Mouse (Mus musculus) hindbrain, embryonic 16.5 days (tissue): Measurements from ENCODE around the gene Gmeb2. TPM values are rescaled to one million over a fixed set of nuclear protein-coding genes. Genes with fewer than 3 reads are reported as not detected.

Experiments
- ATAC-seq: fragments of 200-750 bp; cut with Nextera tagmentation; 2 replicates; pipeline ENCODE4 v1.8.0; 2017; ENCODE audit warnings: moderate TSS enrichment, moderate library complexity
- H3K27ac ChIP-seq: fragments of 300-500 bp; sonication (generic); 2 replicates; pipeline ENCODE4 v1.5.1; 2014; ENCODE audit warnings: low read depth, mild to moderate bottlenecking, control low read depth, low read length, moderate library complexity
- H3K27me3 ChIP-seq: fragments of 300-500 bp; sonication (generic); replicated peaks from 2 replicates; pipeline ENCODE4 v1.6.1; 2014; ENCODE audit warnings: low read length; ENCODE audit not compliant: control insufficient read depth, insufficient read depth
- H3K36me3 ChIP-seq: fragments of 300-500 bp; sonication (generic); 2 replicates; pipeline ENCODE4 v1.6.1; 2014; ENCODE audit warnings: mild to moderate bottlenecking, low read length, moderate library complexity, mixed read lengths; ENCODE audit not compliant: control insufficient read depth, insufficient read depth
- H3K4me1 ChIP-seq: fragments of 300-500 bp; sonication (generic); 2 replicates; pipeline ENCODE4 v1.6.1; 2014; ENCODE audit warnings: low read depth, low read length; ENCODE audit not compliant: control insufficient read depth, insufficient read depth
- H3K4me2 ChIP-seq: fragments of 300-500 bp; sonication (generic); 2 replicates; pipeline ENCODE4 v1.6.1; 2014; ENCODE audit warnings: mild to moderate bottlenecking, low read length, control low read depth, moderate library complexity
- H3K4me3 ChIP-seq: fragments of 300-500 bp; sonication (generic); 2 replicates; pipeline ENCODE4 v1.5.1; 2014; ENCODE audit warnings: mild to moderate bottlenecking, low read length, control low read depth, moderate library complexity
- H3K9ac ChIP-seq: fragments of 300-500 bp; sonication (generic); 2 replicates; pipeline ENCODE4 v1.6.1; 2014; ENCODE audit warnings: low read depth, mild to moderate bottlenecking, control low read depth, low read length, moderate library complexity
- H3K9me3 ChIP-seq: fragments of 300-500 bp; sonication (generic); 2 replicates; pipeline ENCODE4 v1.6.1; 2014; ENCODE audit warnings: mild to moderate bottlenecking, low read length, moderate library complexity; ENCODE audit not compliant: control insufficient read depth
- WGBS: fragments of 180-500 bp; shearing (Covaris S2); extraction: QIAGEN DNeasy Blood & Tissue Kit; methylation state at CpG from one replicate; pipeline ENCODE4 v1.1.7; 2014; 5-methylcytosine and 5-hydroxymethylcytosine counted together
- polyA plus RNA-seq: library from polyadenylated mRNA; unstranded; fragments of >200 nt; fragmentation: Nextera tagmentation; extraction: Ambion mirVana; gene quantifications from 2 replicates; pipeline ENCODE4 v1.2.1, GENCODE M21; 2015

Gmeb2 gene
- polyA plus RNA-seq, 1 experiment from 2014 or later, result 13.0 TPM

- no peak overlapping the region for H3K27ac ChIP-seq
- ATAC-seq, result no peak
- no peak overlapping the region; the same call in 1 of the 2 replicates for H3K4me3 ChIP-seq
- H3K9ac ChIP-seq, result no peak overlapping the region
- no peaks in the 10 kb centered on the region for H3K9me3 ChIP-seq
- no peaks in the 10 kb centered on the region for H3K27me3 ChIP-seq
- no peaks in the 10 kb centered on the region for H3K36me3 ChIP-seq
- H3K4me2 ChIP-seq, result peak overlapping the region; percentile 69
- peaks cover 8% of the 10 kb centered on the region for H3K4me1 ChIP-seq
- WGBS, result 46% methylated on average over 2 of the region's 2 CpGs
Observed at GRCm38 (mm10) chr2:181220361-181220760, 67.5 kb downstream of the Gmeb2 start.

DNA sequence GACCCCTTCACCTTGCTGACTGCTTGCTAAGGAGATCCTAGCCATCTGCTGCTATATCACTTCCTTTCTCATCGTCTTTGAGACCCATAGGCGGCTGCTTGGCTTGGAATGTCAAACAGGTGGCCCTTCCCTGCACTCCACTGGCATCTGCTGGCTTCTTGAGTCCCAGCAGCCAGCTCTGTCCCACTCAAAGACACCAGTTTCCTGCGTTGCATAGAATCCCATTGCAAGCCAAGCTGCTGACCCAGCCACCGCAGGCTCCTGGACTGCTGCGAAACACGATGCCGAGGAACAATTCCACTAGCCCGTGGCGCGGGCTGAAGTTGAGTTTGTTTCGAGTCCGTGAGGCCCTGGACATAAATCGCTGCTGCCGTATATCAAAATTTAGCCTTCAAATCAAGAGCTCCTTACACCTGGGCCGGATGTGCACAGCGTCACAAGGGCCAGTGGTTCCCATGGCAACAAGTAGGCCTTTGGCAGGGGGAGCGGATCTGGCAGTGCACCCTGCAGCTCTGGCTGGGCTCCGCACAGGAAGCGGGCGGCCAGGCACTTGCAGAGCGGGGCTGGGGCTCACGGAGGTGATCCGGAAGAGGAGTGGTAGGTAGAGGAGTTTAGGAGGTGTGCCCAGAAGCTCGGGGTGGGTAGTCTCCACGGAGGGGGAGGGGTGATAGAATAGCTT lies 68.2 kb downstream of the Gmeb2 start, which contains the start of gene Fndc11:
Gene Fndc11 (plus strand): TSS at position 476 of the 679 bp plus-strand sequence.
- Histone ChIP-seq H3K4me1 (peaks cover 8% of the 10 kb centered on the region), H3K9me3 (no peaks in the 10 kb centered on the region), H3K27ac (0 out of 2 replicates have a peak within 1 kb of the TSS, but pooled peaks have one; percentile 20), H3K4me3 (peak within 1 kb of the TSS; percentile 34), H3K27me3 (no peaks in the 10 kb centered on the region), H3K4me2 (peak within 1 kb of the TSS; percentile 69), H3K36me3 (no peaks in the 10 kb centered on the region), H3K9ac (peak within 1 kb of the TSS; percentile 50)
- ATAC-seq, result peak; percentile 94
- 4% methylated on average over 25 of the region's 25 CpGs for WGBS

- 0 out of 2 replicates have a peak overlapping the region, but pooled peaks have one; percentile 20 for H3K27ac ChIP-seq
- no peak overlapping the region; the same call in 1 of the 2 replicates for H3K4me2 ChIP-seq
- H3K36me3 ChIP-seq, result no peaks in the 10 kb centered on the region
- H3K27me3 ChIP-seq, result no peaks in the 10 kb centered on the region
- WGBS, result 69% methylated on average over 5 of the region's 5 CpGs
- no peak for ATAC-seq
- peaks cover 8% of the 10 kb centered on the region for H3K4me1 ChIP-seq
- no peaks in the 10 kb centered on the region for H3K9me3 ChIP-seq
- H3K9ac ChIP-seq, result no peak overlapping the region
- H3K4me3 ChIP-seq, result no peak overlapping the region
Observed at GRCm38 (mm10) chr2:181218881-181219485, 68.9 kb downstream of the Gmeb2 start.

GRCm38 (mm10) chr2:181216037-181216436 lies 71.8 kb downstream of the Gmeb2 start:
- Histone ChIP-seq H3K27ac (no peak overlapping the region), H3K27me3 (peaks cover 24% of the 10 kb centered on the region), H3K9ac (no peak overlapping the region), H3K4me1 (peaks cover 19% of the 10 kb centered on the region), H3K36me3 (no peaks in the 10 kb centered on the region), H3K4me3 (no peak overlapping the region), H3K4me2 (no peak overlapping the region), H3K9me3 (no peaks in the 10 kb centered on the region)
- no peak for ATAC-seq
- 90% methylated on average over 6 of the region's 6 CpGs for WGBS

DNA sequence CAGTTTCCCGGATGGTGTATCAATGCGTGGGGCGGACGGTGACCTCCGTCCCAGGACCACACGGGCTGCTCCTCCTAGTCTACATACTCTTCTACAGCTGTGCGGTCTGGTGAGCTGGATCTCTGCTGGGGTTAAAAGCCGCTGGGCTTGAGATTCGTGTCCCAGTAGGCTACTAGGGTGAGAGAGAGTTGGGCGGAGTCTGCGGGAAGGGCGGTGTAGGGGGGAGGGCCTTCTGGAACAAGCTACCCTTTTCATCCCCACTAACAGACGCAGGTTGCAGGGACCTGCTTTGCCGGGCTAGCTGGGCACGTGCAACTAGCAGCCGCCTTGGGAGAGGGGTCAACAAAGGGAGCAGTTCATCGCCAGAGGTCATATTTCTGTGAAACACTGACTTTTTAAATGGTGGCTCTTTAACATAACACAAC lies 74.8 kb downstream of the Gmeb2 start, which contains the start of gene Srms:
Gene Srms (minus strand): TSS at position 165 of the 425 bp plus-strand sequence.
- Histone ChIP-seq H3K4me1 (peaks cover 11% of the 10 kb centered on the region), H3K4me3 (peak within 1 kb of the TSS; percentile 34), H3K9ac (peak within 1 kb of the TSS; percentile 43), H3K4me2 (peak within 1 kb of the TSS; percentile 60), H3K9me3 (no peaks in the 10 kb centered on the region), H3K27ac (no peak within 1 kb of the TSS), H3K36me3 (no peaks in the 10 kb centered on the region), H3K27me3 (peaks cover 25% of the 10 kb centered on the region)
- WGBS, result under 1% methylated on average over 17 of the region's 17 CpGs
- no peak for ATAC-seq

- Histone ChIP-seq H3K9me3 (no peaks in the 10 kb centered on the region), H3K9ac (peak overlapping the region; percentile 43), H3K4me3 (peak overlapping the region; percentile 34), H3K27ac (no peak overlapping the region), H3K4me2 (peak overlapping the region; percentile 60), H3K4me1 (peaks cover 11% of the 10 kb centered on the region), H3K27me3 (peaks cover 25% of the 10 kb centered on the region), H3K36me3 (no peaks in the 10 kb centered on the region)
- no peak for ATAC-seq
- WGBS, result 3% methylated on average over 34 of the region's 34 CpGs
Observed at GRCm38 (mm10) chr2:181212389-181213020, 75.3 kb downstream of the Gmeb2 start.

DNA sequence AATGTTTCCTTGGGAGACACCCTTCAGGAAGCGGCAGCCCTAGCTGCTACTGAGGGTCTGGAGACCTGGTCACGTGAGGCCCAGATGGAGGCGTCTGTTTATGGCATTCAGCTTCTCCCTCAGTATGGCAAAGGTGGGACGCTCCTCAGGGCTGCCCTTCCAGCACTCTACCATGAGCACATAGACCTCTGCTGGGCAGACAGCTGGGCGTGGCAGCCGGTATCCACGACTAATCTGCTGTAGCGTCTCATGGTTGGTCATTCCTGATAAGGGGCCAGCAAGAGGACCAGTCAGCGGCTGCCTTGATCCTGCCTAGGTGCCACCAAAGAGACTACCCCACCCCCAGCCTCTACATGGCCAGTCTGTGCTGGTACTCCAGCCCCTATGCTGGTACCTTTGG lies 81.7 kb downstream of the Gmeb2 start:
- no peak overlapping the region for H3K27ac ChIP-seq
- no peak for ATAC-seq
- H3K9me3 ChIP-seq, result no peaks in the 10 kb centered on the region
- no peaks in the 10 kb centered on the region for H3K4me1 ChIP-seq
- H3K9ac ChIP-seq, result no peak overlapping the region
- H3K4me2 ChIP-seq, result no peak overlapping the region
- H3K27me3 ChIP-seq, result peaks cover 2% of the 10 kb centered on the region
- no peak overlapping the region for H3K4me3 ChIP-seq
- WGBS, result 89% methylated on average over 9 of the region's 9 CpGs
- no peaks in the 10 kb centered on the region for H3K36me3 ChIP-seq

DNA sequence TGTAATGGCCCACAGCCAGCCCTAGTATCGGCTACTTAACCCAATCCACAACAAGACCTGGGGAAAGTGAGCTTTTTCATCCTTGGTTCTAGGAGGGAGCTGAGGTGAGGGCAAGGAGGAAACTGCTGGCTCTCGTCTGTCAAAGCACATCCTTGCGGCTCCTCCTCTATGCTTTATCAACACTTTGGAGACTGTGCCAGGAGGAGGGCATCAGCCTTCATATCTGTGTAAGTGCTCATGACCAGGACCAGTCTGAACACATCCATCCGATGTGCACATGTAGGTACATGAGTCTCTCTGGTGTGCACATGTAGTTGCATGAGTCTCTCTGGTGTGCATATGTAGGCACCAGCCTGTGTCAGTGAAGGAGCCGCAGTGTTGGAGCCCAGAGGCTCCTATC lies 82.2 kb downstream of the Gmeb2 start:
- WGBS, result 94% methylated on average over 5 of the region's 5 CpGs
- H3K9ac ChIP-seq, result no peak overlapping the region
- H3K4me1 ChIP-seq, result no peaks in the 10 kb centered on the region

DNA sequence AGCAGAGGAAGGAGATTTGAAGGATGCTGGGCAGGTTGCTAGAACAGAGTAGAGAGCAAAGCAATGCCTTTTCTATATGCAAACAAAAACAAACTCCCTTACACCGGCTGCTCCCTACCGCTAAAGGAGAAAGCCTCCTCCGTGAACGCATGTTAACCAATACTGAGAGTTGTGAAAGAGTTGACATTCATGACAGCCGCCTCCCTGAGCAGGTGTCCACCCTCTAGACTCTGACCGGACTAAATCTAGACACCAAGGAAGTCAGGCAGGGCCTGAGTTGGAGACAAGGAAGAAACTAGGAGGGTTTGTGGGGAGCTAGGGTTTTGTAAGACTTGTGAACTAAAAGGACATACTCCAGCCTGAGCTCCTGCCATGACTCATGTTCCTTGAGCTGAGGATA lies 84.9 kb downstream of the Gmeb2 start:
- Histone ChIP-seq H3K9ac (no peak overlapping the region), H3K4me1 (no peaks in the 10 kb centered on the region), H3K27me3 (no peaks in the 10 kb centered on the region), H3K36me3 (no peaks in the 10 kb centered on the region), H3K4me2 (no peak overlapping the region), H3K9me3 (no peaks in the 10 kb centered on the region), H3K4me3 (no peak overlapping the region), H3K27ac (no peak overlapping the region)
- WGBS, result 74% methylated on average over 6 of the region's 6 CpGs
- no peak for ATAC-seq

More for the DNA sequence above, 82.2 kb downstream of the Gmeb2 start:
- Histone ChIP-seq H3K27me3 (no peaks in the 10 kb centered on the region), H3K9me3 (no peaks in the 10 kb centered on the region), H3K27ac (no peak overlapping the region), H3K4me2 (no peak overlapping the region), H3K4me3 (no peak overlapping the region), H3K36me3 (no peaks in the 10 kb centered on the region)
- no peak for ATAC-seq
